Mouse (Mus musculus) hindbrain, postnatal 0 days (tissue): Measurements from ENCODE around the gene Elmo1. TPM values are rescaled to one million over a fixed set of nuclear protein-coding genes. Genes with fewer than 3 reads are reported as not detected.
A peak's percentile ranks its signal among the peaks of the same experiment; 100 is the strongest.

ENCODE experiments used
- ATAC-seq: fragments of 200-750 bp; cut with Nextera tagmentation; 2 replicates; pipeline ENCODE4 v1.8.0; 2017; ENCODE audit warnings: mild to moderate bottlenecking, moderate TSS enrichment, moderate library complexity
- DNase-seq: peaks from one replicate; pipeline ENCODE4 v3.0.0-alpha.2; 2015; ENCODE audit warnings: low spot score
- H3K27ac ChIP-seq: fragments of 300-500 bp; sonication (generic); 2 replicates; pipeline ENCODE4 v1.5.1; 2014; ENCODE audit warnings: mild to moderate bottlenecking
- H3K27me3 ChIP-seq: fragments of 300-500 bp; sonication (generic); 2 replicates; pipeline ENCODE4 v1.6.1; 2014; ENCODE audit warnings: low read length, mixed read lengths; ENCODE audit not compliant: insufficient read depth
- H3K36me3 ChIP-seq: fragments of 300-500 bp; sonication (generic); 2 replicates; pipeline ENCODE4 v1.6.1; 2014; ENCODE audit warnings: low read length, mixed read lengths; ENCODE audit not compliant: insufficient read depth
- H3K4me1 ChIP-seq: fragments of 300-500 bp; sonication (generic); 2 replicates; pipeline ENCODE4 v1.6.1; 2014; ENCODE audit warnings: antibody characterized with exemption, low read length, mixed read lengths; ENCODE audit not compliant: insufficient read depth
- H3K4me2 ChIP-seq: fragments of 300-500 bp; sonication (generic); 2 replicates; pipeline ENCODE4 v1.6.1; 2014; ENCODE audit warnings: low read depth, mild to moderate bottlenecking, low read length, moderate library complexity, mixed read lengths
- H3K4me3 ChIP-seq: fragments of 300-500 bp; sonication (generic); 2 replicates; pipeline ENCODE4 v1.5.1; 2014; ENCODE audit warnings: low read length
- H3K9ac ChIP-seq: fragments of 300-500 bp; sonication (generic); replicated peaks from 2 replicates; pipeline ENCODE4 v1.6.1; 2014; ENCODE audit warnings: mild to moderate bottlenecking, low read length, moderate library complexity, mixed read lengths
- H3K9me3 ChIP-seq: fragments of 300-500 bp; sonication (generic); 2 replicates; pipeline ENCODE4 v1.6.1; 2016; ENCODE audit warnings: low read length, mixed read lengths
- CTCF ChIP-seq: IDR thresholded peaks from 2 replicates; pipeline ENCODE4 v1.5.1; 2016; ENCODE audit warnings: antibody characterized with exemption, control low read depth, low read depth
- WGBS: fragments of 180-500 bp; shearing (Covaris S2); extraction: QIAGEN DNeasy Blood & Tissue Kit; methylation state at CpG from one replicate; pipeline ENCODE4 v1.1.7; 2014; 5-methylcytosine and 5-hydroxymethylcytosine counted together
- polyA plus RNA-seq: library from polyadenylated mRNA; unstranded; fragments of >200 nt; fragmentation: Nextera tagmentation; extraction: Ambion mirVana; gene quantifications from 2 replicates; pipeline ENCODE4 v1.2.1, GENCODE M21; 2015
- total RNA-seq: library from RNA; depleted of rRNA; stranded (reverse); fragments of >200 nt; gene quantifications from 2 replicates; pipeline ENCODE4 v1.2.3, GENCODE M21; 2014

Elmo1 gene
- total and polyA plus RNA-seq, 2 experiments from 2014 or later = 35.8 to 37.5 TPM

DNA sequence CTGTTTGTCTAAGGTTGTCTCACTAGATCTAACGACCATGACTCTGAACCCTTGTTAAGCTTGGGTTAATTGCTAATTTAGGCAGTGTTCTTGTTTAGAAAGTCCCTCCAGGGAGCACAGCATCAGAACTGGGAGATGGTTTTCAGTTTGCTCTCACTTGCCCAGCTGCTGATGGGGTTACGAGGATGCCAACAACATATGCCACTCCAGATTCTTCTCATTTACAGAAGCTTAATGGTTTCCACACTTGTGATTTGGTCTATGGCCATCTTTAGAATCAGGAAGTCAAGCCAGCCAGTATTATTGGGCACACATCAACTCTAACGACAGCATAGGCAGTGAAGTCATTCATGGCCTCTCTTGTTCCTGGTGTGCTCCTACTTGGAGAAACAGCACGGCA is 427.3 kb downstream of the Elmo1 start:
- Histone ChIP-seq H3K27me3 (no peaks in the 10 kb centered on the region), H3K4me2 (no peak overlapping the region), H3K9ac (no peak overlapping the region), H3K36me3 (no peaks in the 10 kb centered on the region), H3K27ac (no peak overlapping the region), H3K4me3 (no peak overlapping the region), H3K9me3 (no peaks in the 10 kb centered on the region), H3K4me1 (0 out of 2 replicates have a peak, but pooled peaks cover under 1% of the 10 kb centered on the region)
- ATAC-seq = no peak
- peak; percentile 12 for DNase-seq
- TF ChIP-seq CTCF = no peak
- 58% methylated on average over 4 of the region's 4 CpGs for WGBS

DNA sequence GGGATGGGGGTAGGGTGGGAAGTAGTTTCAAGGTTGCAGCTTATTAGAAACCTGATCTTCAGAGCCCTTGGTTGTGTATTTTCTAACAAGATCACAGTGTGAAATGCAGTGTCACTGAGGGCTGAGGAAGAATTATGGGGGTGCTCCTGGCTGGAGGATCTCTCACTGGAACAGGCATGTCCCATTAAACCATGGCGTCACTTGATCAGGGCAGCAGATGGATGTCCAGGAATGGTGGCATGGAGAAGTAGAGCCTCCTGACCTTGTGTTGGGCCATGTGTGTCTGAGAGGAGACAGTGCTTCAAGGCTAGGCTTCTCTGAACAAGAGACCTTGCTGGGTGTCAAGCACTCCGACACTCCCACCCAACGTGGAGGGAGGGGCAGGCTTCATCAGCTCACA is 431.1 kb downstream of the Elmo1 start:
- no peaks in the 10 kb centered on the region for H3K36me3 ChIP-seq
- WGBS = 93% methylated on average over 3 of the region's 3 CpGs
- H3K27me3 ChIP-seq = no peaks in the 10 kb centered on the region
- H3K4me1 ChIP-seq = peaks cover 7% of the 10 kb centered on the region; the same call in 1 of the 2 replicates
- H3K4me3 ChIP-seq = no peak overlapping the region
- DNase-seq (no peak), ATAC-seq (no peak)
- no peaks in the 10 kb centered on the region for H3K9me3 ChIP-seq
- H3K27ac ChIP-seq = no peak overlapping the region
- TF ChIP-seq CTCF = no peak
- H3K4me2 ChIP-seq = no peak overlapping the region
- H3K9ac ChIP-seq = no peak overlapping the region

DNA sequence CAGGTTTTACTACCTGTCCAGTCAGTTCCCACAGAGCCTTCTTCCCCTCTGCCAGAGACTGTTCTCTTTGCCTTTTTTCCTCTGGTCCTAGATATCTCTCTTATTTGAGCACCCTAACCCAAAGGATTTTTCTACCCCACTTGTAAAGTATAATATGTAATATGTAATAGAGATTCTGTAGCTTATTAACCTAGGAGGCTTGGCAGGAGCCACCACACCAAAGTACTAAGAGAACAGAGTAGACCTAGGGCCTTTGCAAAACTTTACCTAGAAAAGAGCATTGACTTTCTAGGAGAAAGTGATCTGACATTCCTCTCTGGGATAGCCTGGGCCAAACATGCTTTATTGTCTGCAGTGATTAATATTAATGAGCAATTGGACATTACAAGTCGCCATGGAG is 433.3 kb downstream of the Elmo1 start:
- no peak for TF ChIP-seq CTCF
- Histone ChIP-seq H3K9ac (no peak overlapping the region), H3K27ac (no peak overlapping the region), H3K27me3 (no peaks in the 10 kb centered on the region), H3K4me1 (peaks cover 7% of the 10 kb centered on the region; the same call in 1 of the 2 replicates), H3K9me3 (no peaks in the 10 kb centered on the region), H3K4me2 (no peak overlapping the region), H3K36me3 (no peaks in the 10 kb centered on the region), H3K4me3 (no peak overlapping the region)
- ATAC-seq (no peak), DNase-seq (no peak)
- WGBS = 97% methylated on average over 1 of the region's 1 CpGs

DNA sequence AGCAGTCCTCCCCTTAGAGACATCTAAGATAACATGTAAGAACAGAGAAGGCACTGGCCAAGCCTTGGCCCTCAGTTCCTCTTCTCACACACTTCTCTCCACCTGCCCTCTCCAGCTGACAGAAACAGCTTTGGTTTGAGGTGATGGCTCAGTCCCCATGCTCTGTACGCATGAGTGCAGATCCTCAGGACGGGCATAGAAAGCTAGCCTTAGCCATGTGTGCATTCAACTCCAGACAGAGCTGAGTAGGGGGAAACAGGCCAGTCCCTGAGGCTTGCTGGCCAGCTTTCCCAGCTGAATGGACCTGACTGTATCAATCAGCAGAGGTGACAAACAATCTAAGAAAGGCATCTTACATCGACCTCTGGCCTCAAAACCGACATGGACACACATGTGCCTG is 435.4 kb downstream of the Elmo1 start:
- no peak for TF ChIP-seq CTCF
- no peaks in the 10 kb centered on the region for H3K9me3 ChIP-seq
- no peaks in the 10 kb centered on the region for H3K36me3 ChIP-seq
- no peak overlapping the region for H3K27ac ChIP-seq
- no peak for DNase-seq
- no peak overlapping the region for H3K4me2 ChIP-seq
- peaks cover 7% of the 10 kb centered on the region; the same call in 1 of the 2 replicates for H3K4me1 ChIP-seq
- no peaks in the 10 kb centered on the region for H3K27me3 ChIP-seq
- 62% methylated on average over 4 of the region's 4 CpGs for WGBS
- H3K9ac ChIP-seq = no peak overlapping the region
- no peak; the same call in 1 of the 2 replicates for ATAC-seq
- H3K4me3 ChIP-seq = no peak overlapping the region

DNA sequence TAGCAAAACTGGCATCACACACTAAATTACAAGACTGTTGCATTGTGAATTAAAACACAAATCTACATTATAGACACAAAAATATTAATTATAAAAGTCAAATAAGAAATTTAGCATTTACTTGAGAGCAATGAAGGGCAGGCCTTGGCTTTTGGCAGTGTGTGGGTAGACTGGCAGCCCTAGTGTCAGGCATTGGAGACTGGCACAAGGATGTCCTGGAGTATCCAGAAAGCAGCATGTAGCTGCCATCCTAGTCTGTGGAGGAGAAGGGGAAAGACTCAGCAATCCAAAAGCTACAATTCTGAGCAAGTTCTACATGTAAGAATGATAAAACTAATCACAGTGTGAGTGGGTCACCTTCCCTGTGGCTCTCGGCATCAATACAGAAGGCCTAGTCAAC is 446.7 kb downstream of the Elmo1 start:
- no peak overlapping the region for H3K4me3 ChIP-seq
- H3K9ac ChIP-seq = no peak overlapping the region
- ATAC-seq (no peak), DNase-seq (no peak)
- 93% methylated on average over 1 of the region's 1 CpGs for WGBS
- TF ChIP-seq CTCF = no peak
- H3K27ac ChIP-seq = no peak overlapping the region
- no peaks in the 10 kb centered on the region for H3K36me3 ChIP-seq
- H3K4me1 ChIP-seq = 0 out of 2 replicates have a peak, but pooled peaks cover 4% of the 10 kb centered on the region
- H3K27me3 ChIP-seq = no peaks in the 10 kb centered on the region
- no peak overlapping the region for H3K4me2 ChIP-seq
- no peaks in the 10 kb centered on the region for H3K9me3 ChIP-seq

DNA sequence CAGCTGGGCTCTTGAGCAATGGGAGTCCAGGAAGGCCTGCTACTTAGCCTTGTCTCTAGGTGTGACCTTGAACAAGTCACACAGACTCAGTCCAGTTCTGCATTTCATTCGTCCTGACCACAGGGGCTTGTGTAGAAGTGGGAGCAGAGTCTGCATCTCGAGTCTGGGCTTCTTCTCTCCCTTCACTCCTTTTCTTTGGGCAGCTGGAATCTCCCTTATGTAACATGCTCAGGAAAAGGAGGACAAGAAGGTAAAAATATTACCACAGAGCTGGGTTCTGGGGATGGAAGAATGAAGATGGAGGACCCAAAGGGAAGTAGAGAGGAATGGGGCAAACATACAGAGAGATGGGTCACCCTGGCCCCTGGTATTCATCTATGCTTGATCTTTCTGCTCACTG is 447.1 kb downstream of the Elmo1 start:
- no peaks in the 10 kb centered on the region for H3K27me3 ChIP-seq
- no peak overlapping the region for H3K4me2 ChIP-seq
- H3K27ac ChIP-seq = 0 out of 2 replicates have a peak overlapping the region, but pooled peaks have one; percentile 29
- H3K4me1 ChIP-seq = 0 out of 2 replicates have a peak, but pooled peaks cover 4% of the 10 kb centered on the region
- H3K4me3 ChIP-seq = no peak overlapping the region
- ATAC-seq (no peak), DNase-seq (no peak)
- no peak overlapping the region for H3K9ac ChIP-seq
- no peak for TF ChIP-seq CTCF
- 80% methylated on average over 2 of the region's 2 CpGs for WGBS
- H3K36me3 ChIP-seq = no peaks in the 10 kb centered on the region
- no peaks in the 10 kb centered on the region for H3K9me3 ChIP-seq

DNA sequence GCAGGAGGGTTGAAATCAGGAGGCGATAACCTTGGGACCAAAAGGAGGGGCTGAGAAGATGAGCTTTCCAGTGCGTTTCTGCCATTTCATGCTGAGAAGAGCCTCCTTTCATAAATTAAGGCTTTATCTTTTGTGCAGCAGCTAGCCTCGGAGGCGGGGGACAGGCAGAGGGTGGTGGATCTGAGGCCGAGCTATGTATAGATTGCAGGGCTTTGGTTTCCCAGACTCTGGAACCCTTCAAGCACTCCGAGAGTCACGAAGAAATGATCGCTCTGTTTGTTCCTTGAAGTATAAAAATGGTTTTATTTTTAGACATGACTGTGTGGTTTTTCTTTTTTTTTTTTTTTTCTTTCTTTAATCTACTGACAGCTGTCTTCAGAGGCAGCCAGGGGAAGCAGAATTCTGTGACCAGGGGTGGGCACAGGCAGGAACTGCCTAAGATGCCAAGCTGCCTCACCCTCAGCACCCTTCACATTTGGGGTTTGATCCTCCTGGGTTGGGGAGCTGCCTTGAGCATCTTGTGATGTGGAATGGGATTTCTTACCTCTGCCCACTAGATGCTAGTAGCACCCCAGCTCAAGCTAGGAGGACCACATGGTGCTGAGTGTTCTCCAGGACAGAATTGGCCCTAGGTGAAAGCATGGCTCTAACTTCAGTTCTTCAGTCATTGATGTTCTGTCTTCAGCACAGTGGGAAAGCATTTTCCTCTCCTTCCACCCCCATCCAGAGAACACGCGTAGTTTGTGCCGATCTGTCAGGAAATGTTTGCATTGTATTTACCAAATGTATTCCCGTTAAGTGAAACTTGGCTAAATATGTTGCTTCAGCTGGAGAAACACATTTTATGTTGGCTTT is 448.0 kb downstream of the Elmo1 start:
- 58% methylated on average over 12 of the region's 12 CpGs for WGBS
- no peak overlapping the region for H3K4me3 ChIP-seq
- DNase-seq (no peak), ATAC-seq (no peak)
- H3K36me3 ChIP-seq = no peaks in the 10 kb centered on the region
- TF ChIP-seq CTCF = no peak
- H3K4me1 ChIP-seq = 0 out of 2 replicates have a peak, but pooled peaks cover 4% of the 10 kb centered on the region
- H3K27ac ChIP-seq = peak overlapping the region; percentile 29; the same call in 1 of the 2 replicates
- H3K27me3 ChIP-seq = no peaks in the 10 kb centered on the region
- no peak overlapping the region for H3K9ac ChIP-seq
- H3K9me3 ChIP-seq = no peaks in the 10 kb centered on the region
- H3K4me2 ChIP-seq = no peak overlapping the region
